Mouse (Mus musculus): Measurements from ENCODE around the gene Slc1a5. TPM values are rescaled to one million over a fixed set of nuclear protein-coding genes. Genes with fewer than 3 reads are reported as not detected.
A peak's percentile ranks its signal among the peaks of the same experiment; 100 is the strongest.

Slc1a5 gene
- polyA plus RNA-seq, 1 experiment from 2014 or later, result 30.3 TPM

GRCm38 (mm10) chr7:16804409-16805028 is 23.4 kb downstream of the Slc1a5 start:
- Histone ChIP-seq H3K4me1 (ENCODE audit: control insufficient read depth in 2 of 2, insufficient read depth in 2 of 2, low read length in 2 of 2) (no peaks in the 10 kb centered on the region), H3K27me3 (ENCODE audit: control insufficient read depth, insufficient read depth, low read length) (no peaks in the 10 kb centered on the region), H3K27ac (replicated peaks in 1 of 2; ENCODE audit: control insufficient read depth in 1 of 2, insufficient read depth in 1 of 2, low read depth in 2 of 2, low read length in 2 of 2) (no peak overlapping the region), H3K36me3 (ENCODE audit: control insufficient read depth, insufficient read depth, low read length) (peaks cover 26% of the 10 kb centered on the region), H3K9ac (ENCODE audit: low read length) (no peak overlapping the region), H3K9me3 (ENCODE audit: control insufficient read depth, low read length) (no peaks in the 10 kb centered on the region), H3K4me3 (ENCODE audit: control insufficient read depth in 1 of 2, insufficient read depth in 1 of 2, low read depth in 1 of 2, low read length in 2 of 2) (no peak overlapping the region), H3K4me2 (ENCODE audit: low read length) (no peak overlapping the region)
- WGBS, result 35% methylated on average over 8 of the region's 8 CpGs
- peak; percentile 52; the same call in 1 of the 2 replicates for ATAC-seq (ENCODE audit: insufficient number of reproducible peaks, insufficient read depth, low FRiP score, low read depth)

GRCm38 (mm10) chr7:16807936-16808335 is 26.8 kb downstream of the Slc1a5 start:
- Histone ChIP-seq H3K4me2 (ENCODE audit: low read length) (no peak overlapping the region), H3K9me3 (ENCODE audit: control insufficient read depth, low read length) (no peaks in the 10 kb centered on the region), H3K36me3 (ENCODE audit: control insufficient read depth, insufficient read depth, low read length) (peaks cover 42% of the 10 kb centered on the region), H3K4me3 (ENCODE audit: control insufficient read depth in 1 of 2, insufficient read depth in 1 of 2, low read depth in 1 of 2, low read length in 2 of 2) (no peak overlapping the region), H3K27me3 (ENCODE audit: control insufficient read depth, insufficient read depth, low read length) (peaks cover 15% of the 10 kb centered on the region), H3K9ac (ENCODE audit: low read length) (no peak overlapping the region), H3K4me1 (ENCODE audit: control insufficient read depth in 2 of 2, insufficient read depth in 2 of 2, low read length in 2 of 2) (peaks cover 5 to 11% of the 10 kb centered on the region in 2 experiments), H3K27ac (replicated peaks in 1 of 2; ENCODE audit: control insufficient read depth in 1 of 2, insufficient read depth in 1 of 2, low read depth in 2 of 2, low read length in 2 of 2) (no peak overlapping the region)
- 86% methylated on average over 9 of the region's 9 CpGs for WGBS
- no peak for ATAC-seq (ENCODE audit: insufficient number of reproducible peaks, insufficient read depth, low FRiP score, low read depth)

GRCm38 (mm10) chr7:16808647-16809046 is 27.5 kb downstream of the Slc1a5 start:
- no peak overlapping the region for H3K4me3 ChIP-seq (ENCODE audit: control insufficient read depth in 1 of 2, insufficient read depth in 1 of 2, low read depth in 1 of 2, low read length in 2 of 2)
- ATAC-seq (ENCODE audit: insufficient number of reproducible peaks, insufficient read depth, low FRiP score, low read depth), result no peak
- no peak overlapping the region for H3K9ac ChIP-seq (ENCODE audit: low read length)
- H3K9me3 ChIP-seq (ENCODE audit: control insufficient read depth, low read length), result no peaks in the 10 kb centered on the region
- H3K27me3 ChIP-seq (ENCODE audit: control insufficient read depth, insufficient read depth, low read length), result peaks cover 15% of the 10 kb centered on the region
- peaks cover 5 to 11% of the 10 kb centered on the region in 2 experiments for H3K4me1 ChIP-seq (ENCODE audit: control insufficient read depth in 2 of 2, insufficient read depth in 2 of 2, low read length in 2 of 2)
- H3K36me3 ChIP-seq (ENCODE audit: control insufficient read depth, insufficient read depth, low read length), result peaks cover 48% of the 10 kb centered on the region
- WGBS, result 88% methylated on average over 9 of the region's 9 CpGs
- H3K27ac ChIP-seq (replicated peaks in 1 of 2; ENCODE audit: control insufficient read depth in 1 of 2, insufficient read depth in 1 of 2, low read depth in 2 of 2, low read length in 2 of 2), result no peak overlapping the region
- H3K4me2 ChIP-seq (ENCODE audit: low read length), result no peak overlapping the region

GRCm38 (mm10) chr7:16809739-16810138 is 28.6 kb downstream of the Slc1a5 start:
- Histone ChIP-seq H3K36me3 (ENCODE audit: control insufficient read depth, insufficient read depth, low read length) (peaks cover 59% of the 10 kb centered on the region), H3K4me1 (ENCODE audit: control insufficient read depth in 2 of 2, insufficient read depth in 2 of 2, low read length in 2 of 2) (peaks cover 5 to 11% of the 10 kb centered on the region in 2 experiments), H3K27ac (replicated peaks in 1 of 2; ENCODE audit: control insufficient read depth in 1 of 2, insufficient read depth in 1 of 2, low read depth in 2 of 2, low read length in 2 of 2) (no peak overlapping the region), H3K9ac (ENCODE audit: low read length) (no peak overlapping the region), H3K9me3 (ENCODE audit: control insufficient read depth, low read length) (no peaks in the 10 kb centered on the region), H3K4me3 (ENCODE audit: control insufficient read depth in 1 of 2, insufficient read depth in 1 of 2, low read depth in 1 of 2, low read length in 2 of 2) (no peak overlapping the region), H3K4me2 (ENCODE audit: low read length) (no peak overlapping the region), H3K27me3 (ENCODE audit: control insufficient read depth, insufficient read depth, low read length) (peaks cover 15% of the 10 kb centered on the region)
- ATAC-seq (ENCODE audit: insufficient number of reproducible peaks, insufficient read depth, low FRiP score, low read depth), result no peak; the same call in 1 of the 2 replicates
- 26% methylated on average over 10 of the region's 10 CpGs for WGBS

GRCm38 (mm10) chr7:16810399-16810919 is 29.3 kb downstream of the Slc1a5 start:
- Histone ChIP-seq H3K27ac (replicated peaks in 1 of 2; ENCODE audit: control insufficient read depth in 1 of 2, insufficient read depth in 1 of 2, low read depth in 2 of 2, low read length in 2 of 2) (no peak overlapping the region), H3K4me3 (ENCODE audit: control insufficient read depth in 1 of 2, insufficient read depth in 1 of 2, low read depth in 1 of 2, low read length in 2 of 2) (peak overlapping the region; percentile 36 to 40), H3K27me3 (ENCODE audit: control insufficient read depth, insufficient read depth, low read length) (peaks cover 15% of the 10 kb centered on the region), H3K4me1 (ENCODE audit: control insufficient read depth in 2 of 2, insufficient read depth in 2 of 2, low read length in 2 of 2) (peaks cover 5 to 13% of the 10 kb centered on the region in 2 experiments), H3K9ac (ENCODE audit: low read length) (peak overlapping the region; percentile 58), H3K4me2 (ENCODE audit: low read length) (peak overlapping the region; percentile 82), H3K36me3 (ENCODE audit: control insufficient read depth, insufficient read depth, low read length) (peaks cover 61% of the 10 kb centered on the region), H3K9me3 (ENCODE audit: control insufficient read depth, low read length) (no peaks in the 10 kb centered on the region)
- no peak for ATAC-seq (ENCODE audit: insufficient number of reproducible peaks, insufficient read depth, low FRiP score, low read depth)
- 64% methylated on average over 28 of the region's 28 CpGs for WGBS

- peaks cover 15% of the 10 kb centered on the region for H3K27me3 ChIP-seq (ENCODE audit: control insufficient read depth, insufficient read depth, low read length)
- peaks cover 8 to 18% of the 10 kb centered on the region in 2 experiments for H3K4me1 ChIP-seq (ENCODE audit: control insufficient read depth in 2 of 2, insufficient read depth in 2 of 2, low read length in 2 of 2)
- WGBS, result 7% methylated on average over 88 of the region's 90 CpGs
- H3K4me2 ChIP-seq (ENCODE audit: low read length), result peak overlapping the region; percentile 82
- H3K4me3 ChIP-seq (ENCODE audit: control insufficient read depth in 1 of 2, insufficient read depth in 1 of 2, low read depth in 1 of 2, low read length in 2 of 2), result peak overlapping the region; percentile 36 to 40
- H3K9ac ChIP-seq (ENCODE audit: low read length), result peak overlapping the region; percentile 58
- no peaks in the 10 kb centered on the region for H3K9me3 ChIP-seq (ENCODE audit: control insufficient read depth, low read length)
- peaks cover 61% of the 10 kb centered on the region for H3K36me3 ChIP-seq (ENCODE audit: control insufficient read depth, insufficient read depth, low read length)
- no peak for ATAC-seq (ENCODE audit: insufficient number of reproducible peaks, insufficient read depth, low FRiP score, low read depth)
- no peak overlapping the region for H3K27ac ChIP-seq (replicated peaks in 1 of 2; ENCODE audit: control insufficient read depth in 1 of 2, insufficient read depth in 1 of 2, low read depth in 2 of 2, low read length in 2 of 2)
Measured at GRCm38 (mm10) chr7:16810920-16811648, 29.9 kb downstream of the Slc1a5 start.

GRCm38 (mm10) chr7:16811649-16812070 is 30.5 kb downstream of the Slc1a5 start:
- peak overlapping the region; percentile 82 for H3K4me2 ChIP-seq (ENCODE audit: low read length)
- 21% methylated on average over 17 of the region's 17 CpGs for WGBS
- H3K9ac ChIP-seq (ENCODE audit: low read length), result peak overlapping the region; percentile 58
- H3K27me3 ChIP-seq (ENCODE audit: control insufficient read depth, insufficient read depth, low read length), result peaks cover 15% of the 10 kb centered on the region
- H3K9me3 ChIP-seq (ENCODE audit: control insufficient read depth, low read length), result no peaks in the 10 kb centered on the region
- H3K4me1 ChIP-seq (ENCODE audit: control insufficient read depth in 2 of 2, insufficient read depth in 2 of 2, low read length in 2 of 2), result peaks cover 8 to 18% of the 10 kb centered on the region in 2 experiments
- no peak overlapping the region for H3K27ac ChIP-seq (replicated peaks in 1 of 2; ENCODE audit: control insufficient read depth in 1 of 2, insufficient read depth in 1 of 2, low read depth in 2 of 2, low read length in 2 of 2)
- peaks cover 56% of the 10 kb centered on the region for H3K36me3 ChIP-seq (ENCODE audit: control insufficient read depth, insufficient read depth, low read length)
- ATAC-seq (ENCODE audit: insufficient number of reproducible peaks, insufficient read depth, low FRiP score, low read depth), result no peak
- H3K4me3 ChIP-seq (ENCODE audit: control insufficient read depth in 1 of 2, insufficient read depth in 1 of 2, low read depth in 1 of 2, low read length in 2 of 2), result peak overlapping the region; percentile 36 to 40
